Mouse (Mus musculus) megakaryocyte, embryonic 14.5 days (primary cell): ENCODE results near the gene Surf4.

Experiments used
- FLI1 ChIP-seq: IDR thresholded peaks from 2 replicates; pipeline ENCODE4 v1.6.1; 2012; ENCODE audit warnings: low read length, inconsistent platforms, mixed read lengths
- GATA1 ChIP-seq: IDR thresholded peaks from 3 replicates; pipeline ENCODE4 v1.6.1; 2012; ENCODE audit warnings: mixed read lengths, low read length, inconsistent platforms, borderline replicate concordance

GRCm38 (mm10) chr2:26901834-26902400 lies 31.8 kb downstream of the Surf4 start:
- no peak for TF ChIP-seq GATA1
- no peak for TF ChIP-seq FLI1
